Mouse (Mus musculus) hindbrain, embryonic 15.5 days (tissue): ENCODE measurements around the gene Zfp217. TPM values are rescaled to one million over a fixed set of nuclear protein-coding genes. Genes with fewer than 3 reads are reported as not detected.

Source experiments
- ATAC-seq: fragments of 200-750 bp; cut with Nextera tagmentation; 2 replicates; pipeline ENCODE4 v1.8.0; 2017; ENCODE audit warnings: low read depth, moderate number of reproducible peaks, moderate TSS enrichment; ENCODE audit not compliant: low FRiP score
- H3K27ac ChIP-seq: fragments of 300-500 bp; sonication (generic); replicated peaks from 2 replicates; pipeline ENCODE4 v1.5.1; 2015; ENCODE audit warnings: mild to moderate bottlenecking, inconsistent platforms
- H3K27me3 ChIP-seq: fragments of 300-500 bp; sonication (generic); 2 replicates; pipeline ENCODE4 v1.6.1; 2015; ENCODE audit warnings: control low read depth, inconsistent platforms
- H3K36me3 ChIP-seq: fragments of 300-500 bp; sonication (generic); 2 replicates; pipeline ENCODE4 v1.6.1; 2015; ENCODE audit warnings: control low read depth, inconsistent platforms
- H3K4me1 ChIP-seq: fragments of 300-500 bp; sonication (generic); replicated peaks from 2 replicates; pipeline ENCODE4 v1.6.1; 2015; ENCODE audit warnings: control low read depth, inconsistent platforms
- H3K4me2 ChIP-seq: fragments of 300-500 bp; sonication (generic); 2 replicates; pipeline ENCODE4 v1.6.1; 2015; ENCODE audit warnings: moderate library complexity, mild to moderate bottlenecking, inconsistent platforms
- H3K4me3 ChIP-seq: fragments of 300-500 bp; sonication (generic); 2 replicates; pipeline ENCODE4 v1.5.1; 2015; ENCODE audit warnings: mild to moderate bottlenecking, inconsistent platforms
- H3K9ac ChIP-seq: fragments of 300-500 bp; sonication (generic); 2 replicates; pipeline ENCODE4 v1.6.1; 2015; ENCODE audit warnings: inconsistent platforms
- H3K9me3 ChIP-seq: fragments of 300-500 bp; sonication (generic); 2 replicates; pipeline ENCODE4 v1.6.1; 2016; ENCODE audit warnings: control low read depth, inconsistent platforms
- WGBS: fragments of 180-500 bp; shearing (Covaris S2); methylation state at CpG from one replicate; pipeline ENCODE4 v1.1.7; 2015; 5-methylcytosine and 5-hydroxymethylcytosine counted together
- polyA plus RNA-seq: library from polyadenylated mRNA; unstranded; fragments of >200 nt; fragmentation: Nextera tagmentation; extraction: Ambion mirVana; gene quantifications from 2 replicates; pipeline ENCODE4 v1.2.1, GENCODE M21; 2015

The Zfp217 gene
- polyA plus RNA-seq, 1 experiment from 2014 or later, result 1.7 TPM

DNA sequence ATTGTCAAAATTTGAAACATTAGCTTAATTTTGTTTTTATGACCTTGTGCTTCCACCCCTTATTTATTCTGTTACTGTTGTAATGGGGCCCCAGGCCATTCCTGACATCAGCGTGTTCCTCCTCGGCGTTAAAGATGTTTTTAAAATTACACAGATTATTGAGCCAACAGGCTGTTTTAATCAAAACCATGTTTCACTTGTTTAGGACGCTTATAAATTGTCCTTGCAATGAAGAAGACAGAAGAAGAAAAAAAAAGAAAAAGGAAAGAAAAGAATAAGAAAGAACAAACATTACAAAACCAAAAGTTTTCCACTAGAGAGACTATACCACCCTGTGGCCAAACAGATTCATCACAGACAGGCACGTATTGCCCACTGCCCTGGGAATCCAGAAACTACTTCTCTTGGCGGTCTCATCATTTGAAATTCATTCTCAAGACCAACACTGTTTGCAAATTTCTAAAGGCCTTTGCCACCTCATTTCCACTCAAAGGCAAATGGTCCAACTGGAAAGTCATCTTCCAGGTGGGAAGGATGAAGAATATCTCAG, 70.9 kb downstream of the Zfp217 start:
- WGBS, result 71% methylated on average over 6 of the region's 6 CpGs
- no peaks in the 10 kb centered on the region for H3K36me3 ChIP-seq
- no peak for ATAC-seq
- H3K4me1 ChIP-seq, result peaks cover 11% of the 10 kb centered on the region; the same call in 1 of the 2 replicates
- no peak overlapping the region for H3K27ac ChIP-seq
- no peaks in the 10 kb centered on the region for H3K9me3 ChIP-seq
- no peaks in the 10 kb centered on the region for H3K27me3 ChIP-seq
- no peak overlapping the region for H3K4me3 ChIP-seq
- H3K9ac ChIP-seq, result no peak overlapping the region
- H3K4me2 ChIP-seq, result no peak overlapping the region

GRCm38 (mm10) chr2:170070641-170071241, 77.2 kb downstream of the Zfp217 start:
- Histone ChIP-seq H3K4me1 (peaks cover 19% of the 10 kb centered on the region; the same call in 1 of the 2 replicates), H3K4me3 (no peak overlapping the region), H3K27me3 (no peaks in the 10 kb centered on the region), H3K27ac (no peak overlapping the region), H3K36me3 (no peaks in the 10 kb centered on the region), H3K9me3 (no peaks in the 10 kb centered on the region), H3K4me2 (peak overlapping the region; percentile 16), H3K9ac (no peak overlapping the region)
- ATAC-seq, result no peak
- 38% methylated on average over 15 of the region's 15 CpGs for WGBS

GRCm38 (mm10) chr2:170069976-170070375, 77.9 kb downstream of the Zfp217 start:
- H3K4me1 ChIP-seq, result peaks cover 19% of the 10 kb centered on the region; the same call in 1 of the 2 replicates
- no peak overlapping the region for H3K4me2 ChIP-seq
- no peak for ATAC-seq
- H3K27me3 ChIP-seq, result no peaks in the 10 kb centered on the region
- 82% methylated on average over 5 of the region's 5 CpGs for WGBS
- H3K9ac ChIP-seq, result no peak overlapping the region
- no peaks in the 10 kb centered on the region for H3K36me3 ChIP-seq
- no peak overlapping the region for H3K4me3 ChIP-seq
- H3K27ac ChIP-seq, result no peak overlapping the region
- H3K9me3 ChIP-seq, result no peaks in the 10 kb centered on the region

GRCm38 (mm10) chr2:170062378-170062777, 85.5 kb downstream of the Zfp217 start:
- Histone ChIP-seq H3K9me3 (no peaks in the 10 kb centered on the region), H3K4me1 (no peaks in the 10 kb centered on the region), H3K27ac (no peak overlapping the region), H3K36me3 (no peaks in the 10 kb centered on the region), H3K9ac (no peak overlapping the region), H3K4me2 (no peak overlapping the region), H3K27me3 (no peaks in the 10 kb centered on the region), H3K4me3 (no peak overlapping the region)
- WGBS, result 93% methylated on average over 3 of the region's 3 CpGs
- ATAC-seq, result no peak

DNA sequence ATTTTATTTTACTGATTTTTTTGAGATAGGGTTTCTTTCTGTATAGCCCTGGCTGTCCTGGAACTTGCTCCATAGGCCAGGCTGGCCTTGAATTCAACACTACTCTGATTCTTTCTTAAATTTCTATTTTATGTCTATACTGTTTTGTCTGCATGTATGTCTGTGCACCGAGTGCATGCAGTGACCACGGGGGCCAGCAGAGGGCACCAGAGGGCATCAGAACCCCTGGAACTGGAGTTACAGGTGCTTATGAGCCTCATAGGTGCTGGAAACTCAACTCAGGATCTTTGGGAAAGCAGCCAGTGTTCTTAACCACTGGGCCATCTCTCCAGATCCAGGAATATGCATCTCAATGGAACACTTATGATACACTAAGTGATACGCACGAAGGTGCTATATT, 87.8 kb downstream of the Zfp217 start:
- WGBS, result 68% methylated on average over 4 of the region's 4 CpGs

GRCm38 (mm10) chr2:170058774-170059173, 89.1 kb downstream of the Zfp217 start:
- Histone ChIP-seq H3K4me2 (no peak overlapping the region), H3K27ac (no peak overlapping the region), H3K4me1 (no peaks in the 10 kb centered on the region), H3K9ac (no peak overlapping the region), H3K9me3 (no peaks in the 10 kb centered on the region), H3K36me3 (no peaks in the 10 kb centered on the region), H3K27me3 (no peaks in the 10 kb centered on the region), H3K4me3 (no peak overlapping the region)
- peak; percentile 47; the same call in 1 of the 2 replicates for ATAC-seq
- WGBS, result 61% methylated on average over 14 of the region's 14 CpGs

More for the DNA sequence above, 87.8 kb downstream of the Zfp217 start:
- Histone ChIP-seq H3K4me3 (no peak overlapping the region), H3K4me1 (no peaks in the 10 kb centered on the region), H3K27ac (no peak overlapping the region), H3K4me2 (no peak overlapping the region), H3K36me3 (no peaks in the 10 kb centered on the region), H3K27me3 (no peaks in the 10 kb centered on the region), H3K9ac (no peak overlapping the region), H3K9me3 (no peaks in the 10 kb centered on the region)
- ATAC-seq, result no peak
